Mouse (Mus musculus) bone marrow macrophage, adult 2 months (primary cell): Measurements from ENCODE around the gene Olfr820.
"Not testable (repeated sequence)": the region's sequence is repeated elsewhere in the genome, so short reads cannot be mapped to it uniquely, and the experiment has no call there.

Experiments used
- CTCF ChIP-seq: IDR thresholded peaks from 2 replicates; pipeline ENCODE4 v1.5.1; 2012; ENCODE audit warnings: low read depth, mild to moderate bottlenecking, low read length, moderate library complexity
- POLR2A ChIP-seq: IDR thresholded peaks from 2 replicates; pipeline ENCODE4 v1.6.1; 2012; ENCODE audit warnings: mild to moderate bottlenecking, low read depth, low read length, borderline replicate concordance

GRCm38 (mm10) chr10:129966232-129966631 lies 46.2 kb upstream of the Olfr820 start:
- not testable (repeated sequence) for TF ChIP-seq CTCF, POLR2A
